Mouse (Mus musculus) cerebellum, adult 2 months (tissue): ENCODE data around the gene Tec.

Experiments
- CTCF ChIP-seq: fragments of 200-500 bp; IDR thresholded peaks from 2 replicates; pipeline ENCODE4 v1.5.1; 2011; ENCODE audit warnings: low read depth, mild to moderate bottlenecking, control low read depth, low read length, moderate library complexity, borderline replicate concordance; ENCODE audit not compliant: insufficient read depth
- POLR2A ChIP-seq: fragments of 200-500 bp; IDR thresholded peaks from 2 replicates; pipeline ENCODE4 v1.6.1; 2011; ENCODE audit warnings: low read length, control low read depth, borderline replicate concordance; ENCODE audit not compliant: insufficient read depth

DNA sequence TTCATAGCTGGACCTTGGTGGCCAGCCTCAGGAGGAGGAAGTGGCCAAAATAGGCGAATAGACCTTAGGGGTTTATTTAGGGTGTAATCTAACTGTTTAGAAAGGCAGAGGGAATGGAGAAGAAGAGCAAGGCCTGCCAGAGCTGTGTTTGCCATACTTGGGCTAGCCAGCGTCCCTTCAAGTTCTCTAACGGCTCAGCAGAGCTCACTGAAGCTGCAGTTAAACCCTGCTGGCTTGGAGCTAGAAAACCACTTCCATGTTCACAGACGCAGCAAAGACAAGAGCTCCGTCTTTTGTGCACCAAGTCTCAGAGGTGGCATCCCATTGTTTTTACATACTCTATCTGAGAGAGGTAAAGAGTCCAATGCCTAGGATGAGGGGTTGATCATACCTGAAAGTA is 118.1 kb downstream of the Tec start:
- TF ChIP-seq CTCF (no peak), POLR2A (no peak)
